Mouse (Mus musculus): ENCODE data around the gene Itga5. TPM values are rescaled to one million over a fixed set of nuclear protein-coding genes. Genes with fewer than 3 reads are reported as not detected.
A peak's percentile ranks its signal among the peaks of the same experiment; 100 is the strongest.

Itga5 gene
- polyA plus RNA-seq, 1 experiment from 2014 or later, result 22.0 TPM

- H3K4me2 ChIP-seq (ENCODE audit: low read depth, low read length, severe bottlenecking), result no peak overlapping the region
- no peak for ATAC-seq (replicated peaks; ENCODE audit: low FRiP score)
- no peaks in the 10 kb centered on the region for H3K27me3 ChIP-seq (ENCODE audit: control insufficient read depth, insufficient read depth, low read length)
- no peaks in the 10 kb centered on the region for H3K9me3 ChIP-seq (ENCODE audit: control insufficient read depth, low read length)
- no peak overlapping the region for H3K9ac ChIP-seq (ENCODE audit: low read length)
- peaks cover 6% of the 10 kb centered on the region; the same call in 1 of the 2 replicates for H3K4me1 ChIP-seq (replicated peaks; ENCODE audit: control insufficient read depth, insufficient read depth, low read length)
- H3K4me3 ChIP-seq (ENCODE audit: low read depth, low read length), result no peak overlapping the region
- H3K36me3 ChIP-seq (ENCODE audit: control insufficient read depth, insufficient read depth, low read length), result no peaks in the 10 kb centered on the region
- DNase-seq (ENCODE audit: low spot score), result no peak
- 91% methylated on average over 1 of the region's 1 CpGs for WGBS
- H3K27ac ChIP-seq (ENCODE audit: low read depth, low read length), result no peak overlapping the region
These were observed 2.6 kb upstream of the Itga5 start for GRCm38 (mm10) chr15:103369123-103369522.

- H3K27me3 ChIP-seq (ENCODE audit: control insufficient read depth, insufficient read depth, low read length), result no peaks in the 10 kb centered on the region
- no peak overlapping the region for H3K4me2 ChIP-seq (ENCODE audit: low read depth, low read length, severe bottlenecking)
- H3K9me3 ChIP-seq (ENCODE audit: control insufficient read depth, low read length), result no peaks in the 10 kb centered on the region
- no peak overlapping the region for H3K27ac ChIP-seq (ENCODE audit: low read depth, low read length)
- no peak overlapping the region for H3K9ac ChIP-seq (ENCODE audit: low read length)
- DNase-seq (ENCODE audit: low spot score), result peak; percentile 39
- peaks cover 6% of the 10 kb centered on the region; the same call in 1 of the 2 replicates for H3K4me1 ChIP-seq (replicated peaks; ENCODE audit: control insufficient read depth, insufficient read depth, low read length)
- 77% methylated on average over 4 of the region's 4 CpGs for WGBS
- no peaks in the 10 kb centered on the region for H3K36me3 ChIP-seq (ENCODE audit: control insufficient read depth, insufficient read depth, low read length)
- ATAC-seq (replicated peaks; ENCODE audit: low FRiP score), result no peak
- H3K4me3 ChIP-seq (ENCODE audit: low read depth, low read length), result no peak overlapping the region
These were observed 1.8 kb upstream of the Itga5 start for GRCm38 (mm10) chr15:103368179-103368940.

GRCm38 (mm10) chr15:103365471-103366375 is 840 bp downstream of the Itga5 start:
- Histone ChIP-seq H3K4me2 (ENCODE audit: low read depth, low read length, severe bottlenecking) (peak overlapping the region; percentile 95), H3K9me3 (ENCODE audit: control insufficient read depth, low read length) (no peaks in the 10 kb centered on the region), H3K27me3 (ENCODE audit: control insufficient read depth, insufficient read depth, low read length) (no peaks in the 10 kb centered on the region), H3K4me1 (replicated peaks; ENCODE audit: control insufficient read depth, insufficient read depth, low read length) (peaks cover 6% of the 10 kb centered on the region; the same call in 1 of the 2 replicates), H3K36me3 (ENCODE audit: control insufficient read depth, insufficient read depth, low read length) (no peaks in the 10 kb centered on the region), H3K4me3 (ENCODE audit: low read depth, low read length) (peak overlapping the region; percentile 62), H3K27ac (ENCODE audit: low read depth, low read length) (no peak overlapping the region), H3K9ac (ENCODE audit: low read length) (peak overlapping the region; percentile 77)
- 1% methylated on average over 51 of the region's 51 CpGs for WGBS
- ATAC-seq (replicated peaks; ENCODE audit: low FRiP score), result peak; percentile 60
- DNase-seq (ENCODE audit: low spot score), result peak; percentile 72

- H3K4me1 ChIP-seq (replicated peaks; ENCODE audit: control insufficient read depth, insufficient read depth, low read length), result peaks cover 6% of the 10 kb centered on the region; the same call in 1 of the 2 replicates
- H3K27me3 ChIP-seq (ENCODE audit: control insufficient read depth, insufficient read depth, low read length), result no peaks in the 10 kb centered on the region
- no peak for ATAC-seq (replicated peaks; ENCODE audit: low FRiP score)
- no peaks in the 10 kb centered on the region for H3K9me3 ChIP-seq (ENCODE audit: control insufficient read depth, low read length)
- no peak overlapping the region for H3K27ac ChIP-seq (ENCODE audit: low read depth, low read length)
- H3K9ac ChIP-seq (ENCODE audit: low read length), result peak overlapping the region; percentile 77; the same call in 1 of the 2 replicates
- H3K4me2 ChIP-seq (ENCODE audit: low read depth, low read length, severe bottlenecking), result peak overlapping the region; percentile 95
- H3K36me3 ChIP-seq (ENCODE audit: control insufficient read depth, insufficient read depth, low read length), result no peaks in the 10 kb centered on the region
- DNase-seq (ENCODE audit: low spot score), result no peak
- H3K4me3 ChIP-seq (ENCODE audit: low read depth, low read length), result peak overlapping the region; percentile 62; the same call in 1 of the 2 replicates
- 46% methylated on average over 4 of the region's 4 CpGs for WGBS
These were observed 1.8 kb downstream of the Itga5 start for GRCm38 (mm10) chr15:103364761-103365160.

- no peak overlapping the region for H3K4me3 ChIP-seq (ENCODE audit: low read depth, low read length)
- H3K36me3 ChIP-seq (ENCODE audit: control insufficient read depth, insufficient read depth, low read length), result no peaks in the 10 kb centered on the region
- ATAC-seq (replicated peaks; ENCODE audit: low FRiP score) (no peak), DNase-seq (ENCODE audit: low spot score) (no peak)
- no peaks in the 10 kb centered on the region for H3K9me3 ChIP-seq (ENCODE audit: control insufficient read depth, low read length)
- WGBS, result 73% methylated on average over 1 of the region's 1 CpGs
- H3K9ac ChIP-seq (ENCODE audit: low read length), result no peak overlapping the region
- H3K4me2 ChIP-seq (ENCODE audit: low read depth, low read length, severe bottlenecking), result no peak overlapping the region
- H3K4me1 ChIP-seq (replicated peaks; ENCODE audit: control insufficient read depth, insufficient read depth, low read length), result peaks cover 6% of the 10 kb centered on the region; the same call in 1 of the 2 replicates
- H3K27me3 ChIP-seq (ENCODE audit: control insufficient read depth, insufficient read depth, low read length), result no peaks in the 10 kb centered on the region
- H3K27ac ChIP-seq (ENCODE audit: low read depth, low read length), result no peak overlapping the region
These were observed 2.8 kb downstream of the Itga5 start for GRCm38 (mm10) chr15:103363809-103364208.

GRCm38 (mm10) chr15:103362950-103363349 is 3.6 kb downstream of the Itga5 start:
- H3K36me3 ChIP-seq (ENCODE audit: control insufficient read depth, insufficient read depth, low read length), result no peaks in the 10 kb centered on the region
- H3K9ac ChIP-seq (ENCODE audit: low read length), result no peak overlapping the region
- no peaks in the 10 kb centered on the region for H3K27me3 ChIP-seq (ENCODE audit: control insufficient read depth, insufficient read depth, low read length)
- H3K27ac ChIP-seq (ENCODE audit: low read depth, low read length), result no peak overlapping the region
- H3K4me2 ChIP-seq (ENCODE audit: low read depth, low read length, severe bottlenecking), result no peak overlapping the region
- no peak for DNase-seq (ENCODE audit: low spot score)
- 95% methylated on average over 3 of the region's 3 CpGs for WGBS
- H3K9me3 ChIP-seq (ENCODE audit: control insufficient read depth, low read length), result no peaks in the 10 kb centered on the region
- ATAC-seq (replicated peaks; ENCODE audit: low FRiP score), result no peak
- H3K4me3 ChIP-seq (ENCODE audit: low read depth, low read length), result no peak overlapping the region
- H3K4me1 ChIP-seq (replicated peaks; ENCODE audit: control insufficient read depth, insufficient read depth, low read length), result peaks cover 6% of the 10 kb centered on the region; the same call in 1 of the 2 replicates

GRCm38 (mm10) chr15:103362333-103362732 is 4.2 kb downstream of the Itga5 start:
- peaks cover 6% of the 10 kb centered on the region; the same call in 1 of the 2 replicates for H3K4me1 ChIP-seq (replicated peaks; ENCODE audit: control insufficient read depth, insufficient read depth, low read length)
- WGBS, result 94% methylated on average over 6 of the region's 7 CpGs
- H3K27ac ChIP-seq (ENCODE audit: low read depth, low read length), result no peak overlapping the region

GRCm38 (mm10) chr15:103361269-103361668 is 5.3 kb downstream of the Itga5 start:
- no peaks in the 10 kb centered on the region for H3K27me3 ChIP-seq (ENCODE audit: control insufficient read depth, insufficient read depth, low read length)

More at GRCm38 (mm10) chr15:103362333-103362732, 4.2 kb downstream of the Itga5 start:
- H3K4me2 ChIP-seq (ENCODE audit: low read depth, low read length, severe bottlenecking), result no peak overlapping the region
- no peaks in the 10 kb centered on the region for H3K27me3 ChIP-seq (ENCODE audit: control insufficient read depth, insufficient read depth, low read length)
- H3K36me3 ChIP-seq (ENCODE audit: control insufficient read depth, insufficient read depth, low read length), result no peaks in the 10 kb centered on the region
- ATAC-seq (replicated peaks; ENCODE audit: low FRiP score) (no peak), DNase-seq (ENCODE audit: low spot score) (no peak)
- no peak overlapping the region for H3K9ac ChIP-seq (ENCODE audit: low read length)
- H3K9me3 ChIP-seq (ENCODE audit: control insufficient read depth, low read length), result no peaks in the 10 kb centered on the region
- H3K4me3 ChIP-seq (ENCODE audit: low read depth, low read length), result no peak overlapping the region

More at GRCm38 (mm10) chr15:103361269-103361668, 5.3 kb downstream of the Itga5 start:
- Histone ChIP-seq H3K27ac (ENCODE audit: low read depth, low read length) (no peak overlapping the region), H3K4me3 (ENCODE audit: low read depth, low read length) (no peak overlapping the region), H3K9ac (ENCODE audit: low read length) (no peak overlapping the region), H3K36me3 (ENCODE audit: control insufficient read depth, insufficient read depth, low read length) (peaks cover 1% of the 10 kb centered on the region; the same call in 1 of the 2 replicates), H3K9me3 (ENCODE audit: control insufficient read depth, low read length) (no peaks in the 10 kb centered on the region), H3K4me2 (ENCODE audit: low read depth, low read length, severe bottlenecking) (no peak overlapping the region), H3K4me1 (replicated peaks; ENCODE audit: control insufficient read depth, insufficient read depth, low read length) (peaks cover 5% of the 10 kb centered on the region; the same call in 1 of the 2 replicates)
- ATAC-seq (replicated peaks; ENCODE audit: low FRiP score) (no peak), DNase-seq (ENCODE audit: low spot score) (no peak)
- 88% methylated on average over 1 of the region's 1 CpGs for WGBS

Measured in forebrain, embryonic 11.5 days (tissue).